Mouse (Mus musculus) thymus, postnatal 0 days (tissue): Measurements from ENCODE around the gene Olfr646. TPM values are rescaled to one million over a fixed set of nuclear protein-coding genes. Genes with fewer than 3 reads are reported as not detected.

Experiments
- DNase-seq: peaks from one replicate; pipeline ENCODE4 v3.0.0-alpha.2; 2015; ENCODE audit warnings: low spot score
- polyA plus RNA-seq: library from polyadenylated mRNA; unstranded; fragments of >200 nt; fragmentation: Nextera tagmentation; extraction: Ambion mirVana; gene quantifications from 2 replicates; pipeline ENCODE4 v1.2.1, GENCODE M21; 2015

The Olfr646 gene
- polyA plus RNA-seq: 0.10 TPM in 1 of 2 replicates, not detected in the other

DNA sequence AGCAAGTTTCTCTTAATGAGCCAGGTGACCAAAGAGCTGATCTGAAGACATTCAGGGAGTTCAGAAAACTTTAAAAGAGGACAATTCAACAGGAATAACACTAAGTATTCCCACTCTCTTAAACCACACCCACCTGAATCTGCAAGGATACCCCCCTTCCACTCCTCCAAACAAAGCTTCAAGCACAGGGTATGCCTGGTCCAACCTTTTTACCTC is at the start of gene Olfr646:
Gene Olfr646 (plus strand): TSS at position 117 of the 216 bp plus-strand sequence.
- no peak for DNase-seq

DNA sequence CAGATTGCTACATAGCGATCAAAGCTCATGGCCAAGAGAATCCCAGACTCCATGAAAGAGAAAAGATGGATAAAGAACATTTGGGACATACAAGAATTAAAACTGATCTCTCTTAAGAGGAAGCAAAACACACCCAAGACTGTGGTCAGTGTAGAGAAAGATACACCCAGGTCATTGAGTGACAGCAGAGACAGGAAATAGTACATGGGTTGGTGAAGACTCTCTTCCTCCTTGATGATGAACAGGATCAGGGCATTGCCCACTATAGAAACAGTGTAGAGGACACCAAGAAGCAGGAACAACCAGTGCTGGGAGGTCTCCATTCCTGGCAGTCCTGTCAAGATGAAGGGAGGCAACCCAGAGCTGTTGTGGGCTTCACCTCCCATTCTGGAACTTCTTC is 45.5 kb upstream of the Olfr646 start:
- DNase-seq: no peak

DNA sequence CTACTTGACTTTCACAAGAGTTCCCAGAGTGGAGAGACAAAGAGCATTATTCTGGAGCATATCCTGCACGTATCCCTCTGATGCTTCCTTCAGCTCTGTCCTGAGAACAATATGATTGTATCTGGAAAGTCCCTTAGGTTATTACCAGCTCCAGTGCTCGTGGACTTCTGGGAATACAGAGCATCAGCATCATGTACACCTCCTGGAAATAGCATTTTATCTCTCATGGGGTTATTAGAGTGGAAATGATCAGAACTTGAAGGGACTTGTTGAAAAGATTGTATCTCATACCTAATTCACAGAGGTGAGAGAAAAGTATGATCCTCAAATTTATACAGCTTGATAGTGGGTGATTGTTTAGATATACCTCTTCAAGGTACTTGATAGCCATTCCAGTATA is 43.3 kb upstream of the Olfr646 start, which contains the start of gene 4930516K23Rik:
Gene 4930516K23Rik (minus strand): TSS at position 101 of the 400 bp plus-strand sequence.
- no peak for DNase-seq

GRCm38 (mm10) chr7:104071769-104072168 is 32.9 kb upstream of the Olfr646 start, which contains the start of gene Olfr644:
Olfr644 (minus strand) TSS chr7:104071869.
- no peak for DNase-seq

DNA sequence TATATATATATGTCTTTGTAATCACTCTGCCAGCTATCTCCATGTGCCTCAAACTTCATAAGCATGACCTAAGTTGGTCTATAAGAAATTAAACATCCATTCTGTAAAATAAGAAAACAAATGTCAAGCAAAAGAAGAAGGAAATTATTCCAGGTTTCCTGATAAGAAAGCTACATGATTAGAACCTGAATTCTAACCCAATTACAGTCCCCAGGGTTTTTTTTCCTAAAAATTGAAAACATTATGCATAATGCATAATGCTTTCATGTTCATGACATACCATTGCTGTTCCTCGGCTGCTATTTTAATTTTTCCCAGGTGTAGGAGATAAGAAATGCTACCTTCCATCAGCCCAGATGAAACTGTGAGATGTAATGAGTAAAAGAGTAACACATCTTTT is 19.3 kb upstream of the Olfr646 start, which contains the start of gene Olfr645:
Gene Olfr645 (minus strand): TSS at position 101 of the 400 bp plus-strand sequence.
- no peak for DNase-seq

GRCm38 (mm10) chr7:104103913-104104756 is 538 bp upstream of the Olfr646 start:
- peak; percentile 2 for DNase-seq

DNA sequence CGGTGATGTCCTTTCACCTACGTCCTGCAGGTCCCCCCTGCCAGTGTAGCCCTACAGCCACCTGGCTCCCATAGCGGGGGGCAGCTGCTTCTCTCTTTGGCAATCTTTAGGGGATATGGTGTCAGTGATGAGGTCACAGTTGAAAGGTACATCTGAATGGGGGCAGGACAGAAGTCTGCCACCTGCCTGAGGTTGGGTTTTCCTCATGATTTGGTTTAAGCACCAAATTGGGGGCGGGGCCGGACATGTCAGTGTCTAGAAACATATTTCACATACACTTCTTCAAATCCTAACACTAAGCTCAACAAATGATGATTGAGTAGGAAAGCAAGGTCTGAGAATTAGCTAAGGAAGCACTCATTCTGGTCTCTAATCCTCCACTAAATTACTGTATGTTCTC is 25.1 kb downstream of the Olfr646 start, which contains the start of gene Ubqln5:
Gene Ubqln5 (minus strand): TSS at position 101 of the 400 bp plus-strand sequence.
- DNase-seq: no peak

DNA sequence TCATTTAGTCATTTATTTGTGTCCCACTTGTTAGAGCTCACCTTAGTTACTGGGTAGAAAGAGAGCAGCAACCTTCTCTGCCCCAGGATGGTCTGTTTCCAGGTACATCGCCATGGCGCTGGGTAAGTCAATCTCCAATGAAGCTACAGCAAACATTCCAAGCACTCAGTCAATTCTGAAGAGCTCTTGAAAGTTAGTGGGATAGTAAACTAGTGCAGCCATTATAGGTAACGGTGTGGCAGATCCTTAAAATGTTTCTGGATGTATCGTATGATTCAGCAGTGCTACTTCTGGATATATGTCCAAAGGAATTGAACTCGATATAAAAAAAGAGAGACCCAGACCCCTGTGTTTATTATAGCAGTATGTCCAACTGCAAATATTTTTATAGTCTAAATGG is 32.6 kb downstream of the Olfr646 start, which contains the start of gene Olfr643:
Gene Olfr643 (minus strand): TSS at position 101 of the 400 bp plus-strand sequence.
- DNase-seq: no peak

- no peak for DNase-seq
Observed at GRCm38 (mm10) chr7:104143179-104143578, 38.5 kb downstream of the Olfr646 start, which contains the start of gene Ubqln3. Ubqln3 (minus strand) TSS chr7:104143279.

- no peak for DNase-seq
Observed at GRCm38 (mm10) chr7:104150456-104150855, 45.8 kb downstream of the Olfr646 start, which contains the start of gene Ubqlnl. Ubqlnl (minus strand) TSS chr7:104150556.

Other genes with a start within 250 kb of the Olfr646 start
- gene Olfr66, start 218.6 kb upstream of the Olfr646 start, polyA plus RNA-seq: not detected in 2 replicates
- not detected in 2 replicates for gene Olfr64, start 210.4 kb upstream of the Olfr646 start, polyA plus RNA-seq
- gene Olfr65, start 201.4 kb upstream of the Olfr646 start, polyA plus RNA-seq: not detected in 2 replicates
- gene Olfr631, start 176.0 kb upstream of the Olfr646 start, polyA plus RNA-seq: not detected in 2 replicates
- not detected in 2 replicates for gene Olfr632, start 170.5 kb upstream of the Olfr646 start, polyA plus RNA-seq
- not detected in 2 replicates for gene Olfr633, start 160.4 kb upstream of the Olfr646 start, polyA plus RNA-seq
- gene Olfr635, start 133.7 kb upstream of the Olfr646 start, polyA plus RNA-seq: not detected in 2 replicates
- not detected in 2 replicates for gene Olfr638, start 106.1 kb upstream of the Olfr646 start, polyA plus RNA-seq
- gene Olfr639, start 87.6 kb upstream of the Olfr646 start, polyA plus RNA-seq: 0.01 and 0.03 TPM in 2 replicates
- not detected in 2 replicates for gene Olfr640, start 79.3 kb upstream of the Olfr646 start, polyA plus RNA-seq
- gene Olfr641, start 69.4 kb upstream of the Olfr646 start, polyA plus RNA-seq: not detected in 2 replicates
- gene Olfr642, start 52.2 kb upstream of the Olfr646 start, polyA plus RNA-seq: not detected in 2 replicates
- gene 4930516K23Rik, start 43.4 kb upstream of the Olfr646 start, polyA plus RNA-seq: not detected in 2 replicates
- not detected in 2 replicates for gene Olfr644, start 33.0 kb upstream of the Olfr646 start, polyA plus RNA-seq
- not detected in 2 replicates for gene Olfr645, start 19.4 kb upstream of the Olfr646 start, polyA plus RNA-seq
- not detected in 2 replicates for gene Ubqln5, start 25.0 kb downstream of the Olfr646 start, polyA plus RNA-seq
- not detected in 2 replicates for gene Olfr643, start 32.5 kb downstream of the Olfr646 start, polyA plus RNA-seq
- gene Ubqln3, start 38.4 kb downstream of the Olfr646 start, polyA plus RNA-seq: 0.10 TPM in 1 of 2 replicates, not detected in the other
- gene Ubqlnl, start 45.7 kb downstream of the Olfr646 start, polyA plus RNA-seq: not detected in 2 replicates
- 0.45 and 0.65 TPM in 2 replicates for gene Olfm5, start 60.0 kb downstream of the Olfr646 start, polyA plus RNA-seq
- gene Olfr648, start 78.5 kb downstream of the Olfr646 start, polyA plus RNA-seq: 0.08 and 0.10 TPM in 2 replicates
- gene Olfr649, start 91.1 kb downstream of the Olfr646 start, polyA plus RNA-seq: not detected in 2 replicates
- gene Trim6, start 113.9 kb downstream of the Olfr646 start, polyA plus RNA-seq: 0.75 and 0.99 TPM in 2 replicates
- 10.4 and 12.0 TPM in 2 replicates for gene Trim34a, start 139.6 kb downstream of the Olfr646 start, polyA plus RNA-seq
- 2.8 and 3.1 TPM in 2 replicates for gene Trim5, start 183.2 kb downstream of the Olfr646 start, polyA plus RNA-seq
- gene Trim12a, start 210.6 kb downstream of the Olfr646 start, polyA plus RNA-seq: 47.9 and 53.1 TPM in 2 replicates
- gene Trim34b, start 224.6 kb downstream of the Olfr646 start, polyA plus RNA-seq: 0.10 and 0.22 TPM in 2 replicates
- 7.8 and 9.6 TPM in 2 replicates for gene Trim12c, start 248.5 kb downstream of the Olfr646 start, polyA plus RNA-seq